In genomic region chr1:132765887-132766651, GRCm38 (mm10) we compare ENCODE assay signal across 9 mouse cellular contexts. TPM values are rescaled to one million over a fixed set of nuclear protein-coding genes. Genes with fewer than 3 reads are reported as not detected.
DNase-seq lines count a peak whose midpoint lies in the region; ATAC-seq and TF ChIP-seq lines count a peak whose summit lies in the region.
"Had no signal": no experiment of that assay in that cellular context is flagged by ENCODE, and none has a peak within 500 bp of the region (broad histone marks: within the 10 kb centered on the region; RNA-seq: fewer than 3 reads in every experiment).

No protein-coding gene starts in this region.

- H3K9me3 ChIP-seq in heart, embryonic 14.5 days (ENCODE audit: control insufficient read depth, low read length): no peaks in the 10 kb centered on the region
- no peaks in the 10 kb centered on the region for H3K9me3 ChIP-seq in hindbrain, embryonic 14.5 days (ENCODE audit: control insufficient read depth, low read length)
- H3K9me3 ChIP-seq in midbrain, embryonic 15.5 days: no peaks in the 10 kb centered on the region

- no peak for ATAC-seq in heart, embryonic 14.5 days (ENCODE audit: insufficient number of reproducible peaks, insufficient read depth, low FRiP score, low read depth)
- peak; percentile 72 for ATAC-seq in hindbrain, embryonic 14.5 days (ENCODE audit: low FRiP score)
- peak; percentile 73 for ATAC-seq in midbrain, embryonic 15.5 days (replicated peaks)

- no peak overlapping the region; the same call in 1 of the 2 replicates for H3K9ac ChIP-seq in heart, embryonic 14.5 days (ENCODE audit: low read length)
- H3K9ac ChIP-seq in hindbrain, embryonic 14.5 days: peak overlapping the region; percentile 40; the same call in 1 of the 2 replicates
- H3K9ac ChIP-seq in midbrain, embryonic 15.5 days: peak overlapping the region; percentile 27

- TF ChIP-seq CTCF in brain, embryonic 14.5 days (IDR thresholded peaks at IDR 0.05; ENCODE audit: borderline replicate concordance, extremely low read depth, insufficient read depth, insufficient read length): no peak

- peaks cover 6 to 8% of the 10 kb centered on the region in 2 experiments; a peak in 3 of 4 replicates for H3K4me1 ChIP-seq in heart, embryonic 14.5 days (ENCODE audit: control insufficient read depth in 2 of 2, insufficient read depth in 2 of 2, low read length in 2 of 2)
- H3K4me1 ChIP-seq in hindbrain, embryonic 14.5 days (replicated peaks; ENCODE audit: control insufficient read depth, insufficient read depth, low read length): peaks cover 18% of the 10 kb centered on the region
- peaks cover 17% of the 10 kb centered on the region for H3K4me1 ChIP-seq in midbrain, embryonic 15.5 days

- TF ChIP-seq POLR2A in brain, embryonic 14.5 days (IDR thresholded peaks at IDR 0.05; ENCODE audit: borderline replicate concordance, extremely low read depth, insufficient read depth, insufficient read length, poor library complexity, severe bottlenecking): no peak

- no peaks in the 10 kb centered on the region for H3K27me3 ChIP-seq in heart, embryonic 14.5 days (ENCODE audit: control insufficient read depth, insufficient read depth, low read length)
- no peaks in the 10 kb centered on the region for H3K27me3 ChIP-seq in hindbrain, embryonic 14.5 days (ENCODE audit: control insufficient read depth, insufficient read depth, low read length)
- 0 out of 2 replicates have a peak, but pooled peaks cover 2% of the 10 kb centered on the region for H3K27me3 ChIP-seq in midbrain, embryonic 15.5 days (replicated peaks)

- peak overlapping the region; percentile 49 for H3K4me2 ChIP-seq in heart, embryonic 14.5 days (ENCODE audit: low read length)
- H3K4me2 ChIP-seq in hindbrain, embryonic 14.5 days (replicated peaks): peak overlapping the region; percentile 50
- peak overlapping the region; percentile 46 for H3K4me2 ChIP-seq in midbrain, embryonic 15.5 days

- H3K36me3 ChIP-seq in heart, embryonic 14.5 days (ENCODE audit: control insufficient read depth, insufficient read depth, low read length): no peaks in the 10 kb centered on the region
- no peaks in the 10 kb centered on the region for H3K36me3 ChIP-seq in hindbrain, embryonic 14.5 days (replicated peaks; ENCODE audit: control insufficient read depth, insufficient read depth)
- H3K36me3 ChIP-seq in midbrain, embryonic 15.5 days (replicated peaks): no peaks in the 10 kb centered on the region

- H3K4me3 ChIP-seq in heart, embryonic 14.5 days (ENCODE audit: control insufficient read depth in 1 of 2, insufficient read depth in 1 of 2, low read depth in 1 of 2, low read length in 2 of 2): no peak overlapping the region
- H3K4me3 ChIP-seq in hindbrain, embryonic 14.5 days (replicated peaks; ENCODE audit: low read length): peak overlapping the region; percentile 15; the same call in 1 of the 2 replicates
- H3K4me3 ChIP-seq in midbrain, embryonic 15.5 days: peak overlapping the region; percentile 17

- 27% methylated on average over 16 of the region's 16 CpGs for WGBS in heart, embryonic 14.5 days
- WGBS in hindbrain, embryonic 14.5 days: 21% methylated on average over 16 of the region's 16 CpGs
- WGBS in midbrain, embryonic 15.5 days: 20% methylated on average over 16 of the region's 16 CpGs

- H3K27ac ChIP-seq in heart, embryonic 14.5 days (replicated peaks in 1 of 2; ENCODE audit: control insufficient read depth in 1 of 2, insufficient read depth in 1 of 2, low read depth in 2 of 2, low read length in 2 of 2): no peak overlapping the region
- peak overlapping the region; percentile 75 for H3K27ac ChIP-seq in hindbrain, embryonic 14.5 days
- peak overlapping the region; percentile 69 for H3K27ac ChIP-seq in midbrain, embryonic 15.5 days

- no peak for DNase-seq in heart, postnatal 4 days
- peak; percentile 94 for DNase-seq in brain, embryonic 14.5 days (ENCODE audit: low read depth)
- peak; percentile 56 for DNase-seq in hindbrain, embryonic 14.5 days (ENCODE audit: low spot score)
- DNase-seq in urinary bladder, adult 2 months (ENCODE audit: low spot score): no peak
- no peak for DNase-seq in adrenal gland, postnatal 10 days
- no peak for DNase-seq in gastrocnemius, postnatal 25 days

RNA-seq across cellular contexts. Expression of gene Nfasc, which starts 24.5 kb away (rescaled TPM):
- polyA plus RNA-seq in heart, embryonic 14.5 days (2014; fragmentation: Nextera tagmentation; extraction: Ambion mirVana): 0.38 and 0.68 TPM in 2 replicates
- 1 to 10 TPM; 1.0 to 1.1 TPM for total RNA-seq in heart, postnatal 4 days (2021)
- 45.7 and 65.9 TPM in 2 replicates for polyA plus RNA-seq in brain, embryonic 14.5 days (2012; rRNA removed)
- 42.8 and 44.9 TPM in 2 replicates for polyA plus RNA-seq in hindbrain, embryonic 14.5 days (2014; fragmentation: Nextera tagmentation; extraction: Ambion mirVana)
- 46.0 and 52.3 TPM in 2 replicates for polyA plus RNA-seq in midbrain, embryonic 15.5 days (2015; fragmentation: Nextera tagmentation; extraction: Ambion mirVana)
- polyA plus RNA-seq in urinary bladder, adult 2 months (2012; rRNA removed): 3.3 and 4.7 TPM in 2 replicates
- total RNA-seq in adrenal gland, postnatal 10 days (2021): 1 to 10 TPM; 4.0 to 7.2 TPM
- total RNA-seq in gastrocnemius, postnatal 25 days (2021): under 1 TPM; 0.43 to 0.46 TPM
- total RNA-seq: CH12.LX had no signal

Comparison
In these comparisons a context has a peak if more than half of its experiments do, and no peak if none do; other contexts are left out.
1. H3K27ac ChIP-seq: peak in hindbrain, embryonic 14.5 days (single experiment) and midbrain, embryonic 15.5 days (single experiment); none in heart, embryonic 14.5 days (0 of 2).
2. H3K4me3 ChIP-seq: peak in hindbrain, embryonic 14.5 days (single experiment) and midbrain, embryonic 15.5 days (single experiment); none in heart, embryonic 14.5 days (0 of 2).
3. DNase-seq: peak in brain, embryonic 14.5 days (single experiment) and hindbrain, embryonic 14.5 days (single experiment); none in heart, postnatal 4 days (single experiment), urinary bladder, adult 2 months (single experiment), adrenal gland, postnatal 10 days (single experiment) and gastrocnemius, postnatal 25 days (single experiment).
4. Peak in every context shown above with its lines, with median percentiles within 50 percentile points of each other: H3K4me2 ChIP-seq.